Mouse (Mus musculus) limb, embryonic 12.5 days (tissue): ENCODE measurements around the gene Fap. TPM values are rescaled to one million over a fixed set of nuclear protein-coding genes. Genes with fewer than 3 reads are reported as not detected.

Source experiments
- ATAC-seq: fragments of 200-750 bp; cut with Nextera tagmentation; 2 replicates; pipeline ENCODE4 v1.8.0; 2017; ENCODE audit warnings: low read depth, moderate TSS enrichment; ENCODE audit not compliant: insufficient number of reproducible peaks, insufficient read depth, low FRiP score, low TSS enrichment
- H3K27ac ChIP-seq: fragments of 300-500 bp; sonication (generic); 2 replicates; pipeline ENCODE4 v1.5.1; 2016; ENCODE audit warnings: mild to moderate bottlenecking, moderate library complexity
- H3K27me3 ChIP-seq: fragments of 300-500 bp; sonication (generic); 2 replicates; pipeline ENCODE4 v1.6.1; 2016; ENCODE audit warnings: mild to moderate bottlenecking, moderate library complexity
- H3K36me3 ChIP-seq: fragments of 300-500 bp; sonication (generic); 2 replicates; pipeline ENCODE4 v1.6.1; 2016; ENCODE audit warnings: mild to moderate bottlenecking, moderate library complexity
- H3K4me1 ChIP-seq: fragments of 300-500 bp; sonication (generic); replicated peaks from 2 replicates; pipeline ENCODE4 v1.6.1; 2016
- H3K4me2 ChIP-seq: fragments of 300-500 bp; sonication (generic); 2 replicates; pipeline ENCODE4 v1.6.1; 2016; ENCODE audit warnings: mild to moderate bottlenecking, moderate library complexity
- H3K4me3 ChIP-seq: fragments of 300-500 bp; sonication (generic); replicated peaks from 2 replicates; pipeline ENCODE4 v1.5.1; 2016; ENCODE audit warnings: mild to moderate bottlenecking
- H3K9ac ChIP-seq: fragments of 300-500 bp; sonication (generic); replicated peaks from 2 replicates; pipeline ENCODE4 v1.6.1; 2016; ENCODE audit warnings: mild to moderate bottlenecking, moderate library complexity
- H3K9me3 ChIP-seq: fragments of 300-500 bp; sonication (generic); 2 replicates; pipeline ENCODE4 v1.6.1; 2016; ENCODE audit warnings: mild to moderate bottlenecking, moderate library complexity
- WGBS: fragments of 180-500 bp; shearing (Covaris S2); methylation state at CpG from one replicate; pipeline ENCODE4 v1.1.7; 2016; 5-methylcytosine and 5-hydroxymethylcytosine counted together
- polyA plus RNA-seq: library from polyadenylated mRNA; unstranded; fragments of >200 nt; fragmentation: Nextera tagmentation; extraction: Ambion mirVana; gene quantifications from 2 replicates; pipeline ENCODE4 v1.2.1, GENCODE M21; 2016

Gene Fap
- polyA plus RNA-seq, result 2.8 and 3.4 TPM in 2 replicates

- no peaks in the 10 kb centered on the region for H3K9me3 ChIP-seq
- 0 out of 2 replicates have a peak, but pooled peaks cover 6% of the 10 kb centered on the region for H3K4me1 ChIP-seq
- ATAC-seq, result peak; percentile 85
- WGBS, result 27% methylated on average over 12 of the region's 12 CpGs
- no peak within 1 kb of the TSS for H3K9ac ChIP-seq
- peak within 1 kb of the TSS; percentile 33 for H3K4me2 ChIP-seq
- peak within 1 kb of the TSS; percentile 62 for H3K27ac ChIP-seq
- H3K27me3 ChIP-seq, result no peaks in the 10 kb centered on the region
- H3K36me3 ChIP-seq, result no peaks in the 10 kb centered on the region
- H3K4me3 ChIP-seq, result peak within 1 kb of the TSS; percentile 8; the same call in 1 of the 2 replicates
These were observed at the start of gene Fap for GRCm38 (mm10) chr2:62573753-62574159. Gene Fap (minus strand): TSS chr2:62574075.

- Histone ChIP-seq H3K4me1 (no peaks in the 10 kb centered on the region), H3K9me3 (no peaks in the 10 kb centered on the region), H3K4me3 (no peak overlapping the region), H3K9ac (no peak overlapping the region), H3K4me2 (no peak overlapping the region), H3K27ac (no peak overlapping the region), H3K36me3 (no peaks in the 10 kb centered on the region), H3K27me3 (no peaks in the 10 kb centered on the region)
- 71% methylated on average over 8 of the region's 8 CpGs for WGBS
- ATAC-seq, result no peak
These were observed 49.2 kb upstream of the Fap start for GRCm38 (mm10) chr2:62623024-62623441.

GRCm38 (mm10) chr2:62619679-62620078, 45.8 kb upstream of the Fap start:
- no peaks in the 10 kb centered on the region for H3K9me3 ChIP-seq
- H3K4me2 ChIP-seq, result no peak overlapping the region
- H3K27ac ChIP-seq, result no peak overlapping the region
- H3K4me1 ChIP-seq, result no peaks in the 10 kb centered on the region
- no peak for ATAC-seq
- no peak overlapping the region for H3K4me3 ChIP-seq
- no peaks in the 10 kb centered on the region for H3K27me3 ChIP-seq
- no peaks in the 10 kb centered on the region for H3K36me3 ChIP-seq
- 36% methylated on average over 2 of the region's 2 CpGs for WGBS
- H3K9ac ChIP-seq, result no peak overlapping the region

- ATAC-seq, result no peak
- H3K36me3 ChIP-seq, result no peaks in the 10 kb centered on the region
- 83% methylated on average over 7 of the region's 7 CpGs for WGBS
These were observed 45.1 kb upstream of the Fap start for GRCm38 (mm10) chr2:62618934-62619341.

GRCm38 (mm10) chr2:62613133-62613532, 39.3 kb upstream of the Fap start:
- Histone ChIP-seq H3K27ac (no peak overlapping the region), H3K27me3 (no peaks in the 10 kb centered on the region), H3K4me1 (no peaks in the 10 kb centered on the region), H3K9ac (no peak overlapping the region), H3K4me3 (no peak overlapping the region), H3K4me2 (no peak overlapping the region), H3K9me3 (no peaks in the 10 kb centered on the region), H3K36me3 (no peaks in the 10 kb centered on the region)
- 95% methylated on average over 4 of the region's 4 CpGs for WGBS
- no peak for ATAC-seq

More at GRCm38 (mm10) chr2:62618934-62619341, 45.1 kb upstream of the Fap start:
- Histone ChIP-seq H3K9ac (no peak overlapping the region), H3K4me2 (no peak overlapping the region), H3K9me3 (no peaks in the 10 kb centered on the region), H3K4me1 (no peaks in the 10 kb centered on the region), H3K27me3 (no peaks in the 10 kb centered on the region), H3K27ac (no peak overlapping the region), H3K4me3 (no peak overlapping the region)

GRCm38 (mm10) chr2:62606205-62606604, 32.3 kb upstream of the Fap start:
- no peaks in the 10 kb centered on the region for H3K4me1 ChIP-seq
- H3K9me3 ChIP-seq, result no peaks in the 10 kb centered on the region
- no peaks in the 10 kb centered on the region for H3K27me3 ChIP-seq
- no peak overlapping the region for H3K9ac ChIP-seq
- no peaks in the 10 kb centered on the region for H3K36me3 ChIP-seq
- ATAC-seq, result no peak
- WGBS, result 87% methylated on average over 16 of the region's 16 CpGs
- H3K4me3 ChIP-seq, result no peak overlapping the region
- H3K27ac ChIP-seq, result no peak overlapping the region
- no peak overlapping the region for H3K4me2 ChIP-seq

GRCm38 (mm10) chr2:62603530-62603929, 29.7 kb upstream of the Fap start:
- Histone ChIP-seq H3K4me3 (no peak overlapping the region), H3K27ac (no peak overlapping the region), H3K9me3 (no peaks in the 10 kb centered on the region), H3K36me3 (no peaks in the 10 kb centered on the region), H3K4me1 (no peaks in the 10 kb centered on the region), H3K9ac (no peak overlapping the region), H3K4me2 (no peak overlapping the region), H3K27me3 (no peaks in the 10 kb centered on the region)
- ATAC-seq, result no peak
- 90% methylated on average over 5 of the region's 5 CpGs for WGBS

GRCm38 (mm10) chr2:62596586-62596985, 22.7 kb upstream of the Fap start:
- H3K4me3 ChIP-seq, result no peak overlapping the region
- no peaks in the 10 kb centered on the region for H3K27me3 ChIP-seq
- H3K9ac ChIP-seq, result no peak overlapping the region
- H3K36me3 ChIP-seq, result no peaks in the 10 kb centered on the region
- no peak for ATAC-seq
- no peaks in the 10 kb centered on the region for H3K4me1 ChIP-seq
- WGBS, result 89% methylated on average over 5 of the region's 5 CpGs
- H3K4me2 ChIP-seq, result no peak overlapping the region
- H3K27ac ChIP-seq, result no peak overlapping the region
- H3K9me3 ChIP-seq, result no peaks in the 10 kb centered on the region

- Histone ChIP-seq H3K9me3 (no peaks in the 10 kb centered on the region), H3K9ac (no peak overlapping the region), H3K36me3 (no peaks in the 10 kb centered on the region), H3K27ac (no peak overlapping the region), H3K27me3 (no peaks in the 10 kb centered on the region), H3K4me1 (no peaks in the 10 kb centered on the region), H3K4me3 (no peak overlapping the region), H3K4me2 (no peak overlapping the region)
- WGBS, result 77% methylated on average over 2 of the region's 2 CpGs
- ATAC-seq, result no peak
These were observed 20.6 kb upstream of the Fap start for GRCm38 (mm10) chr2:62594491-62594890.

GRCm38 (mm10) chr2:62591555-62591954, 17.7 kb upstream of the Fap start:
- 81% methylated on average over 3 of the region's 3 CpGs for WGBS
- H3K27me3 ChIP-seq, result no peaks in the 10 kb centered on the region
- H3K27ac ChIP-seq, result no peak overlapping the region
- no peak overlapping the region for H3K4me3 ChIP-seq
- no peak for ATAC-seq
- H3K9me3 ChIP-seq, result no peaks in the 10 kb centered on the region
- no peaks in the 10 kb centered on the region for H3K4me1 ChIP-seq
- no peak overlapping the region for H3K9ac ChIP-seq
- no peaks in the 10 kb centered on the region for H3K36me3 ChIP-seq
- no peak overlapping the region for H3K4me2 ChIP-seq

GRCm38 (mm10) chr2:62589333-62589732, 15.5 kb upstream of the Fap start:
- no peak overlapping the region for H3K4me2 ChIP-seq
- no peaks in the 10 kb centered on the region for H3K4me1 ChIP-seq
- 40% methylated on average over 4 of the region's 4 CpGs for WGBS
- no peaks in the 10 kb centered on the region for H3K9me3 ChIP-seq
- no peak for ATAC-seq
- H3K4me3 ChIP-seq, result no peak overlapping the region
- H3K27me3 ChIP-seq, result no peaks in the 10 kb centered on the region
- H3K9ac ChIP-seq, result no peak overlapping the region
- no peak overlapping the region for H3K27ac ChIP-seq
- H3K36me3 ChIP-seq, result no peaks in the 10 kb centered on the region

- 89% methylated on average over 5 of the region's 5 CpGs for WGBS
- no peak for ATAC-seq
- H3K9me3 ChIP-seq, result no peaks in the 10 kb centered on the region
These were observed 11.9 kb upstream of the Fap start for GRCm38 (mm10) chr2:62585769-62586168.

More at GRCm38 (mm10) chr2:62585769-62586168, 11.9 kb upstream of the Fap start:
- no peak overlapping the region for H3K27ac ChIP-seq
- no peaks in the 10 kb centered on the region for H3K36me3 ChIP-seq
- H3K4me3 ChIP-seq, result no peak overlapping the region
- no peak overlapping the region for H3K4me2 ChIP-seq
- H3K9ac ChIP-seq, result no peak overlapping the region
- no peaks in the 10 kb centered on the region for H3K27me3 ChIP-seq
- no peaks in the 10 kb centered on the region for H3K4me1 ChIP-seq
